Mouse (Mus musculus): ENCODE measurements at regions not wholly inside any gene's neighbourhood (a gene's known extent, or its start where the extent isn't known, plus 50 kb on each side); places are given as distances from the start of the nearest gene placed in this dataset.
"Not testable (repeated sequence)": the region's sequence is repeated elsewhere in the genome, so short reads cannot be mapped to it uniquely, and the experiment has no call there.

DNA sequence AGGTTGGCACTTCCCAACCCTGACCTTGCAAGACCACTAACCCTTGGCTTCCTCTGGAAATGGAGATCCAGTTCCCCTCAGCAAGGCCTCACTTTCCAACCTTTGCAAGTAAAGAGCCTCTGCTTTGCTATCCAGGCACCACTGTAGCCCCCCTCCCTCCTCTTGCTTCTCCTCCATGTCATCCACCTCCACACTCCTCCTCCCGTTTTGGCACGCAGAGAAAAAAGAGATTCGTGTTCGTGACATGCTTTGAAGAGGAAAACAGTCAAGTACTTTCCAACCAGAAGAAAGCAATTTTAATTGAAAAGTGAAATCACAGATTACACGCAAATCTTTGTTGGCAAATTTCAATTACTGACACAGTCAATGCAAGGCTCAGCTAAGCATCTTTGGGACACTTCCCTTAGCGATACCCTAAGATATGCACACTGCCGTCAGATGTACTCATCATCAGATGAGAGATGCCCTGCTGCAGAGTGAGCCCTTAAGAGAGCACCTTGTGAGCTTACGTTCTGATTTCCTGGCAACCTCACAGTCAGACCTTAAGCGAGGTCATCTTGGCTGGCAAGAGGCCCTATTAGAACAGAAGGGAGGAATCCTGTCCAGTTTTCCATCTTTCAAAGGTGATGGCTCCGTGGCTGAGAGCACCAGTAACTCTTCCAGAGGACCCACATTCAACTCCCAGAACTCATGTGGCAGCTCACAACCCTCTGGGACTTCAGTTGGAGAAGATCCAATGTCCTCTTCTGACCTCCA is 208.5 kb upstream of the Zfp703 start:
- no peak for DNase-seq

DNA sequence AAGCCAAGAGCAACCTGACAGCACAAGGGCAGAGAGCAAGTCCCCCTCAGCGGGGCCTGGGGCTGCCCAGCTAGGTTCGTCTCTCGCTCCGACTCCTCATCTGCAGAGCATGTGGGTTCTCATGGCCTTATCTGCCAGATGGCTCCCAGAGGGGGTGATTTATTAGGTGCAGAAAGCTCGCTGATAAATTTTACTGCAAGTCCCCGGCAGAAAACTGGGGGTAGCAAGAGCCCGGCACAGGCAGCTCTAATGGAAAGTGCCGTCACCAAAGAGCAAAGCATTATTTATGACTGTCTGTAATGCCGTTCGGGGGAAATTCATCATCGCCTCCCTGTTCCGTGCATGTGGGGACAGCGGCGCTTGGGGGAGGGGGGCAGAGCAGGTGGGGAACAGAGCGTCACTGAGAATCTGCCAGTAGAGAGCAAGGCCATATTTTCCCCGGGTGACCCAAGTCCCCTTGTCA is 206.7 kb upstream of the Zfp703 start:
- DNase-seq, result peak; percentile 28

DNA sequence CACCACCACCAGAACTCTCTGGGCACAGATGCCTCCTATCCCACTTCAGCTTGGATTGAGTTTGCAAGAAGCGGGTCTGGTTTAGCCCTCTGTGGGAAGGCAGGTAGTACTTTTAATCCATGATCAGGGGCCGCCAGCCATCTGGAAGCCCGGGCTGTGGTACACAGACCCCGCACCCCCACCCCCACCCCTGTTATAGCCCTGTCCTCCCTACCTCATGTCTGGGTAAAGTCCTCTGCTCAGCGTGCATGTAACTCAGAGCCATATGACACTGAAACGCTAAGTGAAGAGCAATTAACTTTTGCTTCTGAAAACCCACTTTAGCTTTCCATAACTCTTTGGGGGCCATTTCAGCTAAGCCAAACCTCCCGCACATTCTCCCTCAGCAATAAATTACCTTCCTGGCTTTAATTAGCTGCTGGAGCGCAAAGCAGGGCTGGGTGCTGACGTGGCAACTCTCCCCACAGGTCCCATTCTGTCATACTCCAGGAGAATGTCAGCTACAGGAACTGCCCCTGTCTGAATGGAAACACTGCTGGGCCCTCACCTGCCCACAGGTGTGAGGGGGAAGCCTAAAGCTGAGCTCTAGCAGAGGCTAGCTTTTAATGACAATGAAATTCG is 198.1 kb upstream of the Zfp703 start:
- no peak for DNase-seq

DNA sequence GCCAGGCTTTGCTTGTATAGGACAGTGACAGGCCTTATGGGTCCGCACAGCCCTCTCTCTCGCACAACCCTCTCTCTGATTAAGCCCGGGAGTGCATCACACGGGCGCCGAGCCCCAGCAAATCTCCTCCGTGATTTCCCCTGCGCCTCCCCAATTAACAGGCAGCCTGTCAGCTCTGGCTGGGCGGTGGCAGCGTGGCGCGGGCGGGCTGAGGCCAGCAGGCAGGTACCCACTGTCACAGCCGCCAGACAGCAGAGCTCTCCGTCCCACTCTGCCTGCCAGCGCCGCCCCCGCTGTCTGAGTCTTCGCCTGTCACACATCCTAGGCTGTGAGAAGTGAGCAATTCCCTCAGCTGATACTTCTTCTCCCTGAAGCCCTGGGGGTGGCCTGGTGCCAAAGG is 196.6 kb upstream of the Zfp703 start:
- no peak for DNase-seq

DNA sequence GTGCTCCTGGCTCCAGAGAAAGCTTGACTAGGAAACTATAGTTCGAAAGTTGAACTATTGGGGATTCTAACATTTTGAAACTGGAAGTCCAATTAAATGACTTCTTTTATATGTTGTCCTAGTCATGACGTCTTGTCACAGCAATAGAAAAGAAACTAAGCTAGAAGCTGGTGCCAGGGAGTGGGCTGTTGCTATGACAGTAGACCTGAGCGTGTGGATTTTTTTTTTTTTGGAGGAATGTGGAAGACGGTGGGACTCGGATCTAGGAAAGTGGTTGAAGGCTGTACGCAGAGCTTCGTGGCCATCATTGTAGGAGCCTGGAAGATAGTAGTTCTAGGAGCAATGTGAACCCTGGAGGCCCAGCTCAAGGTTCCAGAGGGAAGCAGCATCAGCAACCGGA is 194.2 kb upstream of the Zfp703 start:
- DNase-seq, result not testable (repeated sequence)

DNA sequence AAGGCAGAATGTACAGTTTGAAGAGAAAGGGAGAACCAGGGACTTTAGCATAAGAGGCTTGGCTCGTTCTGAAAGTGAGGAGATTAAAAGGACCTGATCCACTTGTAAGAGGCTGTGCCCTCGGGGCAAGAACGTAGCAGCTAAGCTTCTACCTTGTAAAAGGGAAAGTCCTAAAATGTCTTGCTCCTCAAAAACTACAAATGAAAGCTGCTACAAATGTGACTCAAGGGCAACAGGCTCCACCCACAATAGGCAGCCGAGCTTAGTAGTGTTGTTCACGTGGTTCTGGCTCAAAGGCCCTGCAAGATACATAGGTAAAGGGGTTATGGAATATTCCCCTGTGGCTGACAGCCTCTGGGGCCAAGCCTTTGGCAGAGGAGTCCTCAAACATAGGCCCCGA is 192.7 kb upstream of the Zfp703 start:
- DNase-seq, result no peak

DNA sequence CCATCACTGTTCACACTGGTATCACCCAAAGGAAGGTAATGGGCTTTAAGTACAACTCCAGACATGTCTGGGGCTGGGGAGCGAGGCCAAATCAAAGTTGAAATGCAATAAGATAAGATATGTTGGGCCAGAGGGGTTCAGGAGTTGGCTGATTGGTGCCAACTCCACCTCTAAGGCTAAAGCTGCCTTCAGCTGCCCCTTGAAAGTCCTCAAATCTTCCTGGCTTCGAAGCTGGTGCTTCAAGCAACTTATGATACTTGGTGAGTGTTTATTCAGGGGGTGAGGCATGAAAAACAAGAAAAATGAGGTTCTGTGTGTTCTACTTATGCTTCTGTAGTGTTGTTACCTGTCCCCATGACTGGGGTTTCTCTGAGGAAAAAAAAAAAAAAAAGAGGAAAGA is 185.3 kb upstream of the Zfp703 start:
- no peak for DNase-seq

DNA sequence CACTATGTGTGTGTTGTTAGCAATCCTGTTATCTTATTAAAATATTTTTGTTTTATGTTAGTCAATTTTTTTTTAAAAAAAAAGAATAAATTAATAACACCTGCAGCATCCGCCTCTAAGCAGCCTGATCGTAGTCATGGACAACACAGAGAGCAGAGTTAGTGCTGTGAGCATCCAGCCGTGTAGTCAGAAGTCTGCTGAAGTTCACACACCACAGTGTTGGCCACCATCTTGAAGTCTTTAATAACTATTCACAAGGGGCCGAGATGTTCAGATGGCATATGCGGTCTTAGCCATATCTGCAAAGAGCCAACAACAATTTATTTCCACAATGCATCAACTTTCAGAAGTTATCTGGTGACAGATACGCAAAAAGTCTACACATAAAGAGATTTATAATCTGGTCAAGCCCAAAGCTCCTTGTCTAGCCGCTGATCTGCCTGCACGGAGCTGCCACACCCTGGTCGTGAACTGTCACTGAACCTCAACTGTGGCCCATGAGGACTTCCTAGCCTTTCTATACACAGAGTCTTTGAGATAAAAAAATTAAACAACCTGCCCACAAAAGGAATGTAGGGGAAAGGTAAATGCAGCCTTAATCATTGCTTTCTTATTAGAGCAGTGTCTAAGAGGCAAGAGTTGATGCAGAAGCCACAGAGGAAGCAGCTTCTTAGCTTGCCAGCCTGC is 183.4 kb upstream of the Zfp703 start:
- no peak for DNase-seq

DNA sequence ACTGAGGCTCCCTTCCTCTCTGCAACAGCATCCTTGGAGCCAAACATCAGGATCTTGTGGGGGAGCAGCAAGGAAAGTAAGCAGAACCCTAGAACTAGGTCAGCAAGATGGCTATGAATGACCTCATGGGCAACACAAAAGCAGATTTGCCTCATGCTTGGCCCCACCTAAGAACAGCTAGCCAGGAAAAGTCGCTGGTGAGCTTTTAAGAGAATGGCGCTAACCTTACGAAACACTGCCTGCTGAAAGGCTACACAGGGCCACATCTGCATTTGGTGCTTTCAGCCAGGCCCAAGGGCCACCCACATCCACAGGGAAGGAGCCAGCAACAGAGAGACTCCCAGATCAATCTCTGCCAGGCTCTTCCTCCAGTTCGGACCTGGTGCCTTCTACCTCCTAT is 182.7 kb upstream of the Zfp703 start:
- no peak for DNase-seq

DNA sequence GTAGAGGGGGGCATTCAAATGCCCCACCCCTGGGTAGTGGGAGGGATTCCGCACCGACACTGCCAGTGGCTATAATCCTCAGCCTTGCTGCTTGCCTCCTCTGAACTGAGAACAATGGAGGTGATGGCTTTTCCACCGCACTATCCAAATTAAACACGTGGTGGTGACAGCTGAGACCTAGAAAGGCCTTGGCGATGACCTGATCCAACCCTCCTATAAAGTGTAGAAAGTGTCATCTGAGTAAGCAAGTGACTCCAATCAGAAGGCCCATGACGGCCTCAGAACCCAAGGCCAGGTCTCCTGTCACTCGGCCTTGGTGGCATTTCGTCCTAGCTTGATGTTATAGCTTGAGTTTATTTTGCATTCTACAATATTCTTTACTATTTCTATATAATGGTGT is 181.5 kb upstream of the Zfp703 start:
- no peak for DNase-seq

DNA sequence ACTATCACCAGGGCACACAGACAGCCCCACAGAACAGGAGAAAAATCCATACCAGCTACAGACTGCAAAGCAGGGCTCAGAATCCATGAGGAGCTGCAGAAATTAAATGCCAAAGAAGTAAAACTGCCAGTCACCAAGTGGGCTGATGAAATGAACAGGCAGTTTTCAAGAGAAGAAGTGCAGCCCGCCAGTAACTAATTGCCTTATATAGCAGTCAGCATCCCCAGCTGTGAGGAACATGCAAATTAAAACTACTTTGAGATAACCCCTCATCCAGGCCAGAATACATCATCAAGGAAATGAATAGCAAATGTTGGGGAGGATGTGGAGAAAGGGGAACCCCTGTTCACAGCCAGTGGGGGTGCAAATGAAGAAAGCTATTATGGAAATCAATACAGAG is 177.3 kb upstream of the Zfp703 start:
- no peak for DNase-seq

DNA sequence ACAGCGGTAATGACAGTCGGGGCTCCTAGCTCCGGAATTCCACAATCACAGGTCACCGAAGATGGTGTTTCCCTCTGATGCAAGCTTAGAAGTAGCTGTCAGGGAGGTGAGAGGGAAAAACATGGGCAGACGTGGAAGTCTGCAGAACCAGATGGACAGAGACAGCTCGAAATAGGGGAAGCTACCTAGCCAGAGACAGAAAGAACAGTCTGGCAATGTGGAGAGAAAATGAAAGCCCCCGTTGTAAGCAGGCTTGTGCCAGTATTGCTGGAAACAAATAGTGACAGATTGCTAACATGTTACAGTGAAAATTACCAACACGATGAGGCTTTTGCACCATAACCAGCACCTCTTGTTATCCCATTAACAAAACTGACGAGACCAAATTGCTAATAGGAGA is 173.0 kb upstream of the Zfp703 start:
- no peak for DNase-seq

DNA sequence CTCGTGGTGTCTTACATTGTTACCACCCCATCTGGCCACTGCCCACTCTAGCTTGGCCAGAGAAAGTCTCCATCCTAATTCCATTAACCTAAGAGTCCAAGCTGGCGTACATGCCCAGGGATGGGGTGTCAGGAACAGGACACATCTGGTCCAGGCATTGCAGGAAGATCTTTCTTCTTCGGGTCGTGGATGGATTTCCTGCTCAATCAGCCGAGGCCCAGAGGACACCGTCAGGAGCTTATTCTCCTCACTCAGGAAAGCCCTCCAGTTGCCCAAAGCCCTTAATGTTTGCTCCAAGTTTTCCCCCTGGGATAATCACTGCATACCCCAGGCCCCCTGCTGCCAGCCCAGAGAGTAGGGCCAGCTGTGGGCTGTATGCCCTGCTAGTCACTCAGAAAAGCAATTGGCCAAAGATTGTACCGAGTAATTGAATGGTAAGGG is 172.2 kb upstream of the Zfp703 start:
- no peak for DNase-seq

DNA sequence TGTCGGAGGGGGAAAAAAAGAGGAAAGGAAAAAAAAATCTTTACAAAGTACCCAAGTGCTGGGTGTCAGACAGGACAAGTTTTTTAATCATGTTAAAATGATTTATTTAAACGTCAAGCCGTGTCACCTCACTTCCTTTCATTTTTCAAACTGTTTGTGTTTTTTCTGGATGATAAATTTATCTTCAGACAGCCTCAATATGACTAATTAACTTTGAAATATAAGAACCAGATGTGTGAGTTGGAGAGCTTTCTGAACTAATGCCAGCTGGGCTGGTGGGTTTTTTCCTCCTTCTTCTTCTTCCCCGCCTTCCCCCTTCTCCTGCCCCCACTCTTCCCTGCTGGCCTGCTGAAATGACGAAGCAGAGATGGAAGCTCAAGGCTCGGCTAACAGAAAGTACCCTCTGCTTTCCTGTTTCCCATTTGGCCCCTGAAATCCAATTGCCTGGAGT is 171.7 kb upstream of the Zfp703 start:
- DNase-seq, result no peak

DNA sequence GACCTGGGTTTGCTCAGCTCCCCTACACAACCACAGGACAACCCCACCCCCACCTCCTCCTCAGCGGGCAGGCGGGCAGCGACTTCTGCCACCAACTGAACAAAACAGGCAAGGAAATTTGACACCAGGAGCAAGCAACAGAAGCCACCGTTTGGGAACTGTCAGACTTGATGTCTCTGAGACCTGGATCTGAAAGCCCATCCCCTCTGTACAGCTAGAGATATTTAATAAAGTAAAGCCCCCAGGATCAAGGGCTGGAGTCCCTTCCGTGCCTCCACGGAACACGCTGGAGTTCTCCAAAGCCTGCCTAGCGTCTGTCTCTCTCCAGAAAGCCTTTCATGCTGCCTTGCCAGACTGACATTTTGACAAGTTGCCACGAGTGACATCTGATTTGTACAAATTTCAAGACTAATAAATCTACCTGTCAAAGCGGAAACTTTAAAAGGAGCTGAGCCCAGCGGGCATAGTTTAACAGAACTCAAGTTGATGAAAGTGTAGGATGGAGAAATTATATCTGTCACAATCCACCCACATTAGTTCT is 168.9 kb upstream of the Zfp703 start:
- no peak for DNase-seq

DNA sequence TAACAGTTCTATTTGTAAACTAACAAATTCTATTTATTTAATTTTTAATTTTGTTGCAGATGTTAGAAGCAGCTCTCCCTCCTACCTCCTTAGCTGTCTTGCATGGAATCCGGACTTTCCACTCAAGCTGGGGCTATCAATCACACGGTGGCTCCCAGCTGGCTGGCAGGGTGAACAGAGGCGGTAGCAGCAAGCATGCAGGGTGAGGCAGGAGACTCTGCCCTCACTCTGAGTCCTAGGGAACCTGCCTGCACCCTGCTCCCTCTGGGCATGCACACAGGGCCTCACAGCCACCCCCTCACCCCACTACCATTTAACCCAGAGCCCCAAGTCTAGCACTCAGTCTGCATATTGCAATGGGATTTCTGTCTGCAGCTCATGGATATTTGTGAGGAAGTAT is 168.4 kb upstream of the Zfp703 start:
- DNase-seq, result no peak

DNA sequence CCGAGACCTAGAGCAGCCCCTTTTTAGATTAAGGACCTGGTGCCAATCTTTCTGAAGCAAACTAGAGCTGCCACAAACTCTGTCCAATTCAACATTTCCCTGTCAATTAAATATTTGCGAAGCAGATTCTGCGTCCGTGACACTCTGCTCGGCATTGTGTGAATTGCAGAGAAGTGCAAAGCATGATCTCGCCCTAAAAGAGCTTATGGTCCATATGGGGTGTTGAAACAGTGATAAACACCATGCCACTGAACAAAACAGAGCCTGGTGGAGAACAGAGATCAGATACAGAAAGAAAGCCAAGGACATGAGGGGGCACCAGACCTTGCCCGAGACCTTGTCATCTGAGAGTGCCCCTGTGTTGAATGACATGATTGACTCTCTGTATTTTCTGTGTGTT is 167.2 kb upstream of the Zfp703 start:
- no peak for DNase-seq

DNA sequence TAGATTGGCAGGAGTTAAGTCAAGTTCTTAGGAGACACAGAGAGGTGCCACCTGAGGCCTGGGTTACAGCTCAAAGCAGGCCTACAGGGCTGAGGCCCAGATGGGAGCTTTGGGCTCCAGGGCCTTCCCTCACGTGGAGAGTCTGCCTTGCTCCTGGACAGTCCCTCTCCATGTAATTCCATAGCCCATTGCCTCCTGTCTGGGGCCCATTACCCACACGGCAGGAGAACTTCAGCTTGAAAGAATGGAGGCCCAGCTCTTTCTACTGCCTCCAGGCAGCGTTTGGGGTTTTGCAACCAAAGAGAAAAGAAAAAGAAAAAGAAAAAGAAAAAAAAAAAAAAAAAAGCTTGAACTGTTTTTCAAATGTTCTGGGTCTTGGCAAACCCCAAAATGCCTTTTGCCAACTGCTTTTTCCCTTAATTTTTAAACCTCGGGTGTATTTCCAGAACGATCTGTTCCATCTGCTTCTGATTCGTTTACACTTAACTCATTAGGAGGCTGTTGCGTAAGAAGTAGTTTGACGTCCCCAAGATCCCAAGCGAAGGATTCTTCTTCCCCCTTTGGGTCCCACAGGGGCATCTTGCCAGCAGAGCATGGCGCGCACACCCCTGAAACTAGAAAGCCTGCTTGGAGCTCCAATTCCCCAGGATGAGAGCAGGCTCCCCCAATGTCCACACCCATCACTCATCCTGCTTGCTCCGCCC is 165.4 kb upstream of the Zfp703 start:
- DNase-seq, result no peak

DNA sequence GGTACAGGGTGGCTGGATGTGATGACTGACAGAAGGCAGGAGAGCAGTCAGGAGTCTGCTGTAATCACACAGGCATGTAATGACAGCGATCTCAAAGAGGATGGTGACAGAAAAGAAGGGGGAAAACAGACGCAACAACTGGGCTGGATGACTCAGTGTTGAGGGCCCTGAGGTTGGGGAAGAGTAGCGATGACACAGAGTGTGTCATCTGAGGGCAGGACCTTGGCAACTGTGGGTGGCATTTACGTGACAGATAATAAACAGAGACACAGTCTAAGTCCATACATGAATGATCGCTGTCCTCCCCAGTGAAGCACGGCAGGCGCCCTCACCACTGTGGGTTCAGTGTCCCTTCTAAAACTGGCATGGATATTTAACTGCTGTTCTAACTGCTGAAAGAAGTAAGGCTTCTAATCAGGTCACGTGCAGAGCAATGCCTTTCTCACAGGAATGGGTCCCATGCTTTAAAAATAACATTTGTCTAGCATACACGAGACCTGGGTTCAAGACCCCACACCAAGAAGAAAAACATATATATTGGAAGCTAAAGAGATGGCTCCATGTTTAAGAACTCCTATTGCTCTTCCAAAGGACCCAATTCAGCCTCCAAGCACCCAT is 163.8 kb upstream of the Zfp703 start:
- DNase-seq, result no peak

DNA sequence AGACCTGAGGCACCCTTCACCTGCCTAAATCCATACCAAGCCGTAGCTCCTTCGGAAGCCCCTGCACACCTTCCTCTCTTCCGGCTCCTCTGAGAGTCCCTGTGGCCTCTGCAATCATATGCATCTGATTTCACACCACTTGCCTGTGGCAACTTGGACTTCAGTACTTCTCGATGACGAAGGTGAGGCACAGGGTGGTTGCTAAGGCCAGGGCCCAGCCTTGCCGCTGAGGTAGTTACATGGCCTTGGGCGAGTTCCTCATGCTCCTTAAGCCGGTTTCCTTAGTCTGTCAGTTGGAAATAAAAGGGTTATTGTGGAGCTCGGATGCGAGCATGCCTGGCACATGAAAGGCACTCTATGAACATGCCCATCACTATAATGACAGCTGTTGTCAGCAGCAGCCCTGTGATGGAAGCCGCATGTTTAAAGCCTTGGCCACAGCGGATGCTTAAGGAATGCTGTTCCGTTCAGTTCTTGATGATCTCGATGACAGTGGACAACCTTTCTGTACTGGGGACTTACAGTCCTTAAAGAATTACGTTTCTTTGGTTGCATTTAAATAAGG is 162.0 kb upstream of the Zfp703 start:
- no peak for DNase-seq

DNA sequence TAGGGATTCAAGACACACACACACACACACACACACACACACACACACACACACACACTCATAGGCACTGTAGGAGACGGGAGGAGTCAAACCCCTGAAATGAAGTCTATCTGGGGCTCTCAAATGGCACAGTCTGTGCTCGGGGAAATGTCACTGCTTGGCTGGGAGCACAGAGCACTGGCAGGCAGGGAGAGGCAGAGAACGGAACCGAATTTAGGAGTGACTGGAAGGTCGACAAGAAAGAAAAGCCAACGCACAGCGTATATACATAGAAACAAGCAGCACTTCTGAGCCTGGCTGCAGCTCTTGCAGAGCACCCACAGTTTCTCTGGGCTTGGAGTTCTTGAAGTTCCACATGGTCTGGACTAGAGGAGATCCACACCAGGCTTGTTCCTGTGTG is 160.1 kb upstream of the Zfp703 start:
- DNase-seq, result no peak
